In genomic region chr1:165119760-165120159, GRCm38 (mm10) we compare ENCODE assay signal across 9 mouse cellular contexts. TPM values are rescaled to one million over a fixed set of nuclear protein-coding genes. Genes with fewer than 3 reads are reported as not detected.
DNase-seq lines count a peak whose midpoint lies in the region; ATAC-seq and TF ChIP-seq lines count a peak whose summit lies in the region.
"Had no signal": no experiment of that assay in that cellular context is flagged by ENCODE, and none has a peak within 500 bp of the region (broad histone marks: within the 10 kb centered on the region; RNA-seq: fewer than 3 reads in every experiment).

No protein-coding gene starts in this region.

- H3K4me2 ChIP-seq in forebrain, embryonic 12.5 days = peak overlapping the region; percentile 36

- intact Hi-C loops in heart, postnatal 14 days (cut with DNase I) = loop anchor here (2.0 to 5.0 kb wide), 5 partner anchors 217 to 803 kb away; partner anchors contain the start of gene Atp1b1

- no peak for TF ChIP-seq CTCF in E14TG2a.4 (conservative IDR thresholded peaks at IDR 0.05; ENCODE audit: low read length)

- ATAC-seq in forebrain, embryonic 12.5 days (ENCODE audit: low FRiP score) = peak; percentile 37

- no peaks in the 10 kb centered on the region for H3K36me3 ChIP-seq in E14TG2a.4 (ENCODE audit: insufficient read depth, low read length)
- no peaks in the 10 kb centered on the region for H3K36me3 ChIP-seq in forebrain, embryonic 12.5 days (replicated peaks)
- H3K36me3 ChIP-seq in limb, embryonic 10.5 days = no peaks in the 10 kb centered on the region

- H3K4me3 ChIP-seq in E14TG2a.4 (replicated peaks; ENCODE audit: low read length) = peak overlapping the region; percentile 26; the same call in 1 of the 2 replicates
- H3K4me3 ChIP-seq in forebrain, embryonic 12.5 days (replicated peaks) = 0 out of 2 replicates have a peak overlapping the region, but pooled peaks have one; percentile 3
- 0 out of 2 replicates have a peak overlapping the region, but pooled peaks have one; percentile 8 for H3K4me3 ChIP-seq in limb, embryonic 10.5 days

- H3K4me1 ChIP-seq in E14TG2a.4 (replicated peaks; ENCODE audit: low read depth, low read length) = peaks cover 20% of the 10 kb centered on the region
- H3K4me1 ChIP-seq in forebrain, embryonic 12.5 days = peaks cover 15% of the 10 kb centered on the region; the same call in 1 of the 2 replicates
- H3K4me1 ChIP-seq in limb, embryonic 10.5 days = peaks cover 15% of the 10 kb centered on the region; the same call in 1 of the 2 replicates

- no peak overlapping the region for H3K9ac ChIP-seq in forebrain, embryonic 12.5 days

- H3K27ac ChIP-seq in forebrain, embryonic 12.5 days = no peak overlapping the region
- H3K27ac ChIP-seq in limb, embryonic 10.5 days = no peak overlapping the region

- peak; percentile 10 to 53 for DNase-seq in heart, adult 18-20 months
- no peak for DNase-seq in heart, postnatal 14 days
- DNase-seq in limb, embryonic 10.5 days (ENCODE audit: low spot score) = no peak
- no peak for DNase-seq in adrenal gland, postnatal 14 days
- no peak for DNase-seq in MN1 (ENCODE audit: low spot score)
- DNase-seq in spleen, postnatal 14 days (ENCODE audit: low spot score in 2 of 2) = no peak

- WGBS in forebrain, embryonic 12.5 days = 7% methylated on average over 9 of the region's 9 CpGs
- 19% methylated on average over 9 of the region's 9 CpGs for whole genome bisulfite sequencing in limb, embryonic 10.5 days

- no peaks in the 10 kb centered on the region for H3K9me3 ChIP-seq in E14TG2a.4 (ENCODE audit: low read length)
- H3K9me3 ChIP-seq in forebrain, embryonic 12.5 days = no peaks in the 10 kb centered on the region
- no peaks in the 10 kb centered on the region for H3K9me3 ChIP-seq in limb, embryonic 10.5 days (replicated peaks)

- H3K27me3 ChIP-seq in E14TG2a.4 (ENCODE audit: insufficient read depth, low read length) = peaks cover 21% of the 10 kb centered on the region
- peaks cover 14% of the 10 kb centered on the region for H3K27me3 ChIP-seq in forebrain, embryonic 12.5 days
- H3K27me3 ChIP-seq in limb, embryonic 10.5 days (ENCODE audit: low read depth, poor library complexity, severe bottlenecking) = peaks cover 9% of the 10 kb centered on the region; the same call in 1 of the 2 replicates
- H3K27me3 ChIP-seq: CH12.LX had no signal

RNA-seq across cellular contexts. Expression of gene Tbx19, which starts 40.8 kb away (rescaled TPM):
- total RNA-seq in heart, adult 18-20 months (2021) = not detected
- total RNA-seq in heart, postnatal 14 days (2021) = not detected
- not detected in 2 replicates for polyA plus RNA-seq in forebrain, embryonic 12.5 days (2016; fragmentation: Nextera tagmentation; extraction: Ambion mirVana)
- polyA plus RNA-seq in limb, embryonic 10.5 days (2016; fragmentation: Nextera tagmentation; extraction: Ambion mirVana) = not detected in 2 replicates
- not detected in 2 replicates for total RNA-seq in adrenal gland, postnatal 14 days (2021)

Comparison
In these comparisons a context has a peak if more than half of its experiments do, and no peak if none do; other contexts are left out.
1. DNase-seq: peak in heart, adult 18-20 months (2 of 2); none in heart, postnatal 14 days (0 of 2), limb, embryonic 10.5 days (single experiment), adrenal gland, postnatal 14 days (single experiment), MN1 (single experiment) and spleen, postnatal 14 days (0 of 2).
2. Peak in every context shown above with its lines, with median percentiles within 50 percentile points of each other: H3K4me3 ChIP-seq.